Mouse (Mus musculus) common myeloid progenitor, adult 5-6 weeks (primary cell): Measurements from ENCODE around the gene Irgm1. TPM values are rescaled to one million over a fixed set of nuclear protein-coding genes. Genes with fewer than 3 reads are reported as not detected.
A peak's percentile ranks its signal among the peaks of the same experiment; 100 is the strongest.

Experiments
- ATAC-seq: replicated peaks from 2 replicates; pipeline ENCODE4 v1.8.0; 2016; ENCODE audit warnings: low read depth, mild to moderate bottlenecking, moderate TSS enrichment, inconsistent platforms; ENCODE audit not compliant: poor library complexity, severe bottlenecking
- total RNA-seq: library from RNA; stranded (forward); fragments of 200-1000, 187-1606 nt; gene quantifications from 2 replicates; pipeline ENCODE4 v1.2.3, GENCODE M21; 2017

Gene Irgm1
- total RNA-seq, 1 experiment from 2014 or later, result 49.1 TPM

DNA sequence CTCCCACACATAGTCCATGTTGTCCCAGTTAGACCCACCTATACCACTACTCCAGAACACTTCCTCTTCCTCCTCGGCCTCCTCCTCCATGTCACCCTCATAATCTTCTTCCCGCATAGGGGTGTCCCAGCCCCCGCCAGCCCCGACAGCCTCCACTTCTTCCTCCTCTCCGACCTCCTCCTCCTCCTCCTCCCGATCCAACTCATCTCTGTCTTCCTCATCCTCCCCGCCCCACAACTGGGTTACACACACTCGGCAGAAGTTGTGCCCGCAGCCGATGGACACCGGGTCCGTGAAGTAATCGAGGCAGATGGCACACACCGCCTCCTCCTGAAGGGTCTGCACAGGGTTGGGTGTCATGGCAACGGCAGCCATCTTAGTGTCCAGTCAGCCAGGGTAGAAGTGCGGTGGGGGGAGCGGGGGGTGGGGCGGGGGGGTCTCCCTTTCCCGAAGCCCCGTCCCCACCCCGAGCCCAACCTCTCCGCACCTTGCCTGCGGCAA, 55.2 kb downstream of the Irgm1 start:
- peak; percentile 15 for ATAC-seq

GRCm38 (mm10) chr11:48815851-48816250, 55.6 kb downstream of the Irgm1 start:
- ATAC-seq, result no peak

GRCm38 (mm10) chr11:48813782-48814181, 57.7 kb downstream of the Irgm1 start:
- no peak for ATAC-seq

Other genes starting within 250 kb of the Irgm1 start
- gene Rack1, start 71.4 kb downstream of the Irgm1 start, total RNA-seq, result 1,552 and 1,662 TPM in 2 replicates
- gene Trim41, start 54.3 kb downstream of the Irgm1 start, total RNA-seq, result 50.2 and 70.9 TPM in 2 replicates
- gene Trim7, start 45.5 kb downstream of the Irgm1 start, total RNA-seq, result 0.19 and 0.78 TPM in 2 replicates
- 48.6 and 64.4 TPM in 2 replicates for gene Gm12184, start 45.0 kb downstream of the Irgm1 start, total RNA-seq
- 0.59 and 1.5 TPM in 2 replicates for gene Gm5431, start 30.5 kb upstream of the Irgm1 start, total RNA-seq
- 60.6 and 73.1 TPM in 2 replicates for gene Psme2b, start 74.5 kb upstream of the Irgm1 start, total RNA-seq
- 3.0 and 4.1 TPM in 2 replicates for gene Olfr56, start 107.2 kb upstream of the Irgm1 start, total RNA-seq
- gene 9930111J21Rik1, start 107.7 kb upstream of the Irgm1 start, total RNA-seq, result 6.5 and 15.8 TPM in 2 replicates
- 1.2 and 6.7 TPM in 2 replicates for gene Gm12185, start 120.5 kb upstream of the Irgm1 start, total RNA-seq
- 11.0 and 21.7 TPM in 2 replicates for gene Tgtp1, start 122.5 kb upstream of the Irgm1 start, total RNA-seq
- 22.4 and 24.8 TPM in 2 replicates for gene 9930111J21Rik2, start 179.6 kb upstream of the Irgm1 start, total RNA-seq
- gene Tgtp2, start 192.5 kb upstream of the Irgm1 start, total RNA-seq, result 190 and 320 TPM in 2 replicates
- 58.3 and 68.1 TPM in 2 replicates for gene Ifi47, start 204.9 kb upstream of the Irgm1 start, total RNA-seq
- gene Olfr1396, start 243.2 kb upstream of the Irgm1 start, total RNA-seq, result not detected in 2 replicates